Mouse (Mus musculus) liver, postnatal 0 days (tissue): ENCODE data around the gene Tgfbr2. TPM values are rescaled to one million over a fixed set of nuclear protein-coding genes. Genes with fewer than 3 reads are reported as not detected.
"Not testable (repeated sequence)": the region's sequence is repeated elsewhere in the genome, so short reads cannot be mapped to it uniquely, and the experiment has no call there.

ENCODE experiments used
- ATAC-seq: fragments of 200-750 bp; cut with Nextera tagmentation; 2 replicates; pipeline ENCODE4 v1.8.0; 2017; ENCODE audit warnings: mild to moderate bottlenecking, moderate library complexity
- DNase-seq: peaks from one replicate; pipeline ENCODE4 v3.0.0-alpha.2; 2016
- H3K27ac ChIP-seq: fragments of 300-500 bp; sonication (generic); 2 replicates; pipeline ENCODE4 v1.5.1; 2014; ENCODE audit warnings: antibody characterized with exemption, moderate library complexity, mild to moderate bottlenecking, low read depth
- H3K27me3 ChIP-seq: fragments of 300-500 bp; sonication (generic); 2 replicates; pipeline ENCODE4 v1.6.1; 2014; ENCODE audit warnings: low read length, control low read depth, mixed read lengths; ENCODE audit not compliant: insufficient read depth
- H3K36me3 ChIP-seq: fragments of 300-500 bp; sonication (generic); replicated peaks from 2 replicates; pipeline ENCODE4 v1.6.1; 2014; ENCODE audit warnings: mild to moderate bottlenecking, control low read depth, low read length, moderate library complexity, mixed read lengths; ENCODE audit not compliant: insufficient read depth
- H3K4me1 ChIP-seq: fragments of 300-500 bp; sonication (generic); 2 replicates; pipeline ENCODE4 v1.6.1; 2014; ENCODE audit warnings: antibody characterized with exemption, mild to moderate bottlenecking, control low read depth; ENCODE audit not compliant: insufficient read depth
- H3K4me2 ChIP-seq: fragments of 300-500 bp; sonication (generic); 2 replicates; pipeline ENCODE4 v1.6.1; 2014; ENCODE audit warnings: low read depth, mild to moderate bottlenecking, low read length, moderate library complexity, mixed read lengths
- H3K4me3 ChIP-seq: fragments of 300-500 bp; sonication (generic); 2 replicates; pipeline ENCODE4 v1.5.1; 2014; ENCODE audit warnings: low read depth, low read length
- H3K9ac ChIP-seq: fragments of 300-500 bp; sonication (generic); replicated peaks from 2 replicates; pipeline ENCODE4 v1.6.1; 2014; ENCODE audit warnings: mild to moderate bottlenecking, moderate library complexity
- H3K9me3 ChIP-seq: fragments of 300-500 bp; sonication (generic); 2 replicates; pipeline ENCODE4 v1.6.1; 2016; ENCODE audit warnings: mild to moderate bottlenecking, control low read depth, low read length, mixed read lengths
- CTCF ChIP-seq: sonication (generic); IDR thresholded peaks from 2 replicates; pipeline ENCODE4 v1.5.1; 2016; ENCODE audit warnings: antibody characterized with exemption, low read depth
- EP300 ChIP-seq: IDR thresholded peaks from 2 replicates; pipeline ENCODE4 v1.6.1; 2016; ENCODE audit warnings: antibody characterized with exemption, low read depth, mild to moderate bottlenecking
- WGBS: fragments of 180-500 bp; shearing (Covaris S2); extraction: QIAGEN DNeasy Blood & Tissue Kit; methylation state at CpG from one replicate; pipeline ENCODE4 v1.1.7; 2014; ENCODE audit not compliant: insufficient replicate concordance; 5-methylcytosine and 5-hydroxymethylcytosine counted together
- polyA plus RNA-seq: library from polyadenylated mRNA; unstranded; fragments of >200 nt; fragmentation: Nextera tagmentation; extraction: Ambion mirVana; gene quantifications from 2 replicates; pipeline ENCODE4 v1.2.1, GENCODE M21; 2015

Gene Tgfbr2
- polyA plus RNA-seq, 1 experiment from 2014 or later: 5.6 TPM

GRCm38 (mm10) chr9:116053976-116054375, 121.2 kb downstream of the Tgfbr2 start:
- no peak for DNase-seq
- whole genome bisulfite sequencing: 78% methylated on average over 8 of the region's 8 CpGs
- no peaks in the 10 kb centered on the region for H3K36me3 ChIP-seq
- no peak overlapping the region for H3K4me2 ChIP-seq
- no peaks in the 10 kb centered on the region for H3K27me3 ChIP-seq
- H3K4me3 ChIP-seq: no peak overlapping the region
- ATAC-seq: no peak
- H3K27ac ChIP-seq: no peak overlapping the region
- TF ChIP-seq CTCF (no peak), EP300 (no peak)
- H3K4me1 ChIP-seq: 0 out of 2 replicates have a peak, but pooled peaks cover 2% of the 10 kb centered on the region
- H3K9me3 ChIP-seq: no peaks in the 10 kb centered on the region; the same call in 1 of the 2 replicates
- no peak overlapping the region for H3K9ac ChIP-seq

- H3K4me1 ChIP-seq: no peaks in the 10 kb centered on the region
- H3K4me2 ChIP-seq: no peak overlapping the region
- no peak for TF ChIP-seq EP300
- peak; percentile 21; the same call in 1 of the 2 replicates for TF ChIP-seq CTCF
- ATAC-seq (no peak), DNase-seq (no peak)
- H3K27ac ChIP-seq: no peak overlapping the region
- no peaks in the 10 kb centered on the region for H3K9me3 ChIP-seq
- H3K36me3 ChIP-seq: no peaks in the 10 kb centered on the region
- whole genome bisulfite sequencing: 70% methylated on average over 1 of the region's 1 CpGs
- H3K9ac ChIP-seq: no peak overlapping the region
- no peak overlapping the region for H3K4me3 ChIP-seq
- H3K27me3 ChIP-seq: no peaks in the 10 kb centered on the region
These were observed 125.2 kb downstream of the Tgfbr2 start for GRCm38 (mm10) chr9:116049985-116050384.

GRCm38 (mm10) chr9:116041787-116042186, 133.4 kb downstream of the Tgfbr2 start:
- H3K27me3 ChIP-seq: no peaks in the 10 kb centered on the region
- WGBS: 16% methylated on average over 3 of the region's 3 CpGs
- H3K9me3 ChIP-seq: no peaks in the 10 kb centered on the region
- DNase-seq: peak; percentile 76
- H3K4me1 ChIP-seq: no peaks in the 10 kb centered on the region
- ATAC-seq: no peak
- no peak overlapping the region for H3K27ac ChIP-seq
- H3K4me3 ChIP-seq: no peak overlapping the region
- TF ChIP-seq CTCF (peak; percentile 83), EP300 (no peak)
- H3K36me3 ChIP-seq: no peaks in the 10 kb centered on the region
- no peak overlapping the region for H3K4me2 ChIP-seq
- H3K9ac ChIP-seq: no peak overlapping the region

GRCm38 (mm10) chr9:116041369-116041768, 133.8 kb downstream of the Tgfbr2 start:
- Histone ChIP-seq H3K9ac (no peak overlapping the region), H3K4me1 (no peaks in the 10 kb centered on the region), H3K9me3 (no peaks in the 10 kb centered on the region), H3K4me2 (no peak overlapping the region), H3K4me3 (no peak overlapping the region), H3K27ac (no peak overlapping the region), H3K27me3 (no peaks in the 10 kb centered on the region), H3K36me3 (no peaks in the 10 kb centered on the region)
- DNase-seq (no peak), ATAC-seq (no peak)
- TF ChIP-seq CTCF: no peak
- TF ChIP-seq EP300: no peak
- WGBS: 52% methylated on average over 4 of the region's 4 CpGs

GRCm38 (mm10) chr9:116040852-116041251, 134.3 kb downstream of the Tgfbr2 start:
- not testable (repeated sequence) for H3K4me2 ChIP-seq, H3K27ac ChIP-seq, DNase-seq, H3K27me3 ChIP-seq, H3K9me3 ChIP-seq, H3K9ac ChIP-seq, H3K4me3 ChIP-seq, H3K4me1 ChIP-seq, H3K36me3 ChIP-seq, ATAC-seq
- WGBS: 79% methylated on average over 14 of the region's 14 CpGs

GRCm38 (mm10) chr9:116039981-116040380, 135.2 kb downstream of the Tgfbr2 start:
- no peak overlapping the region for H3K4me2 ChIP-seq
- no peak overlapping the region for H3K27ac ChIP-seq
- no peaks in the 10 kb centered on the region for H3K9me3 ChIP-seq
- TF ChIP-seq CTCF (no peak), EP300 (no peak)
- H3K9ac ChIP-seq: no peak overlapping the region
- H3K4me3 ChIP-seq: no peak overlapping the region
- ATAC-seq (no peak), DNase-seq (no peak)
- H3K36me3 ChIP-seq: no peaks in the 10 kb centered on the region
- WGBS: 76% methylated on average over 4 of the region's 4 CpGs
- H3K27me3 ChIP-seq: no peaks in the 10 kb centered on the region
- no peaks in the 10 kb centered on the region for H3K4me1 ChIP-seq

- Histone ChIP-seq H3K4me2 (no peak overlapping the region), H3K27ac (no peak overlapping the region), H3K4me1 (no peaks in the 10 kb centered on the region), H3K27me3 (no peaks in the 10 kb centered on the region), H3K36me3 (no peaks in the 10 kb centered on the region), H3K9ac (no peak overlapping the region), H3K9me3 (no peaks in the 10 kb centered on the region), H3K4me3 (no peak overlapping the region)
- TF ChIP-seq CTCF (no peak), EP300 (no peak)
- DNase-seq (no peak), ATAC-seq (no peak)
- WGBS: 75% methylated on average over 6 of the region's 6 CpGs
These were observed 136.9 kb downstream of the Tgfbr2 start for GRCm38 (mm10) chr9:116038275-116038674.
